Mouse (Mus musculus): ENCODE measurements at regions not wholly inside any gene's neighbourhood (a gene's known extent, or its start where the extent isn't known, plus 50 kb on each side); places are given as distances from the start of the nearest gene placed in this dataset.

GRCm38 (mm10) chr10:102689966-102690365 is 177.9 kb downstream of the Rassf9 start:
- DNase-seq: peak; percentile 15

GRCm38 (mm10) chr10:102686667-102687397 is 174.8 kb downstream of the Rassf9 start:
- DNase-seq: no peak

- DNase-seq: peak; percentile 14
Measured at GRCm38 (mm10) chr10:102685833-102686434, 173.9 kb downstream of the Rassf9 start.

- no peak for DNase-seq
Measured at GRCm38 (mm10) chr10:102667359-102667758, 155.3 kb downstream of the Rassf9 start.

GRCm38 (mm10) chr10:102659683-102660082 is 147.7 kb downstream of the Rassf9 start:
- no peak for DNase-seq

GRCm38 (mm10) chr10:102636507-102636906 is 124.5 kb downstream of the Rassf9 start:
- no peak for DNase-seq

GRCm38 (mm10) chr10:102633438-102633837 is 121.4 kb downstream of the Rassf9 start:
- no peak for DNase-seq

- no peak for DNase-seq
Measured at GRCm38 (mm10) chr10:102628609-102629008, 116.6 kb downstream of the Rassf9 start.

GRCm38 (mm10) chr10:102623895-102624294 is 111.9 kb downstream of the Rassf9 start:
- DNase-seq: no peak

- no peak for DNase-seq
Measured at GRCm38 (mm10) chr10:102622583-102623008, 110.6 kb downstream of the Rassf9 start.

- no peak for DNase-seq
Measured at GRCm38 (mm10) chr10:102618711-102619110, 106.7 kb downstream of the Rassf9 start.

- DNase-seq: no peak
Measured at GRCm38 (mm10) chr10:102615962-102616595, 104.1 kb downstream of the Rassf9 start.

Measured in kidney, postnatal 10 days (tissue).